Mouse (Mus musculus) forebrain, postnatal 0 days (tissue): ENCODE measurements around the gene Sept1. TPM values are rescaled to one million over a fixed set of nuclear protein-coding genes. Genes with fewer than 3 reads are reported as not detected.

ENCODE experiments used
- ATAC-seq: fragments of 200-750 bp; cut with Nextera tagmentation; 2 replicates; pipeline ENCODE4 v1.8.0; 2017; ENCODE audit warnings: mild to moderate bottlenecking, moderate library complexity
- DNase-seq: peaks from one replicate; pipeline ENCODE4 v3.0.0-alpha.2; 2015
- H3K27ac ChIP-seq: fragments of 300-500 bp; sonication (generic); 2 replicates; pipeline ENCODE4 v1.5.1; 2014; ENCODE audit warnings: low read depth, mild to moderate bottlenecking, antibody characterized with exemption, low read length, moderate library complexity, mixed read lengths
- H3K27me3 ChIP-seq: fragments of 300-500 bp; sonication (generic); 2 replicates; pipeline ENCODE4 v1.6.1; 2014; ENCODE audit warnings: mild to moderate bottlenecking, low read length, mixed read lengths; ENCODE audit not compliant: insufficient read depth
- H3K36me3 ChIP-seq: fragments of 300-500 bp; sonication (generic); 2 replicates; pipeline ENCODE4 v1.6.1; 2014; ENCODE audit warnings: mild to moderate bottlenecking, moderate library complexity; ENCODE audit not compliant: insufficient read depth
- H3K4me1 ChIP-seq: fragments of 300-500 bp; sonication (generic); 2 replicates; pipeline ENCODE4 v1.6.1; 2014; ENCODE audit warnings: antibody characterized with exemption; ENCODE audit not compliant: insufficient read depth
- H3K4me2 ChIP-seq: fragments of 300-500 bp; sonication (generic); 2 replicates; pipeline ENCODE4 v1.6.1; 2014; ENCODE audit warnings: low read depth, mild to moderate bottlenecking, moderate library complexity
- H3K4me3 ChIP-seq: fragments of 300-500 bp; sonication (generic); 2 replicates; pipeline ENCODE4 v1.5.1; 2014; ENCODE audit warnings: low read depth, low read length, mixed read lengths
- H3K9ac ChIP-seq: fragments of 300-500 bp; sonication (generic); 2 replicates; pipeline ENCODE4 v1.6.1; 2014; ENCODE audit warnings: mild to moderate bottlenecking
- H3K9me3 ChIP-seq: fragments of 300-500 bp; sonication (generic); 2 replicates; pipeline ENCODE4 v1.6.1; 2016; ENCODE audit warnings: low read length
- CTCF ChIP-seq: sonication (generic); IDR thresholded peaks from 2 replicates; pipeline ENCODE4 v1.5.1; 2016; ENCODE audit warnings: antibody characterized with exemption, control low read depth, low read depth
- WGBS: fragments of 180-500 bp; shearing (Covaris S2); extraction: QIAGEN DNeasy Blood & Tissue Kit; methylation state at CpG from one replicate; pipeline ENCODE4 v1.1.7; 2014; 5-methylcytosine and 5-hydroxymethylcytosine counted together
- polyA plus RNA-seq: library from polyadenylated mRNA; unstranded; fragments of >200 nt; fragmentation: Nextera tagmentation; extraction: Ambion mirVana; gene quantifications from 2 replicates; pipeline ENCODE4 v1.2.1, GENCODE M21; 2015
- total RNA-seq: library from RNA; depleted of rRNA; stranded (reverse); fragments of >200 nt; gene quantifications from 2 replicates; pipeline ENCODE4 v1.2.3, GENCODE M21; 2014

The Sept1 gene
- total and polyA plus RNA-seq, 2 experiments from 2014 or later = 6.7 to 8.0 TPM

DNA sequence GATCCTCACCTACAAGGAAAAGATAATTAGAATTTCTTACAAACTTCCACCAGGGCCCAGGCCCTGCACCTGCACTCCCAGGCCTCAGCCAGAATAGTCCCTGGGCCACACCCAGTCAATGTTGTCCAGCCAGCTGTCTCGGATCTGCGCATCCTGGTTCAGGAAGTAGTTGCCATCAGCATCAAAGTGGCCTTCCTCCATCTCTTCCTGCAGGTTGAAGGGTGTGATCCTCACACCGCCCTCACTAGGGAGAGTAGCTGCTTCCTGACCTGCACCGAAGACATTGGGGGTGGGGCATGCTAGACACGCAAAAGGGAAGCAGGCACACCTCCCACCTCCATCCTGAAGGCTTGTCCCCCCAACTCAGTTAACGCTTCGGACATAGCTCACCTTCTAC is 38.3 kb downstream of the Sept1 start:
- Histone ChIP-seq H3K4me3 (peak overlapping the region; percentile 56), H3K4me1 (peaks cover 7% of the 10 kb centered on the region), H3K4me2 (peak overlapping the region; percentile 76), H3K9me3 (no peaks in the 10 kb centered on the region), H3K27me3 (no peaks in the 10 kb centered on the region), H3K9ac (peak overlapping the region; percentile 67), H3K27ac (no peak overlapping the region), H3K36me3 (peaks cover 58% of the 10 kb centered on the region)
- ATAC-seq (no peak), DNase-seq (no peak)
- 83% methylated on average over 7 of the region's 7 CpGs for WGBS
- no peak for TF ChIP-seq CTCF

DNA sequence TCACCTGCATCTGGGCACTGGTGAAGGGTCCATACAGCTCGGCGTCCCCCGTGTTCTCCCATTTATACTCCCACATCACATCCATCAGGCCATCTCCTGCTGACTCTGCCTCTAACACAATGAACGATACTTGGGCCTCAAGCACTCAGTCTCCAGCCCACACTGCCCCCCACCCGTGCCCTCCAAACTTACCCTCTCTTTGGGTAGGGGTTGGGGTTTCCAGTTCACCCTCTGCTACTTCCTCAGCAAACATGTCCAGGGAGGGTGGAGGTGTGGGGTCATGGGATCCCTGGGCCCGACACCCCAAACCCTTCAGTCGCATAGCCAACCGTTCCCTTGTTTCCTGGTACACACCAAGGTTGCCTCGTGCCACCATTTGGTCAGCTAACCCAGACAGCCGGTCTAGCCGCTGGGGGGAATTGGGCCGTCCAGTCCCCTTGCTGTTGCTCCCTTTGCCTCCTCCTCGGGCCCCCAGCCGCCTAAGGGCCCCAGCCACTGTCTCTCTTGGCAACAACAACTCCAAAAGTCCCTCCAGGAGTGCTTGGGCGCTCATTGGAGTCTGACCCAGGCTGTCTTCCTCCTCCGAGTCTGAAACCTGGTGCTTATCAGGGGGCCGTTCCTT is 38.8 kb downstream of the Sept1 start:
- Histone ChIP-seq H3K9ac (peak overlapping the region; percentile 67; the same call in 1 of the 2 replicates), H3K4me1 (peaks cover 7% of the 10 kb centered on the region), H3K36me3 (peaks cover 53% of the 10 kb centered on the region), H3K9me3 (no peaks in the 10 kb centered on the region), H3K27ac (no peak overlapping the region), H3K4me3 (no peak overlapping the region), H3K4me2 (peak overlapping the region; percentile 76; the same call in 1 of the 2 replicates), H3K27me3 (no peaks in the 10 kb centered on the region)
- no peak for TF ChIP-seq CTCF
- 92% methylated on average over 17 of the region's 17 CpGs for whole genome bisulfite sequencing
- ATAC-seq = no peak
- DNase-seq = no peak

DNA sequence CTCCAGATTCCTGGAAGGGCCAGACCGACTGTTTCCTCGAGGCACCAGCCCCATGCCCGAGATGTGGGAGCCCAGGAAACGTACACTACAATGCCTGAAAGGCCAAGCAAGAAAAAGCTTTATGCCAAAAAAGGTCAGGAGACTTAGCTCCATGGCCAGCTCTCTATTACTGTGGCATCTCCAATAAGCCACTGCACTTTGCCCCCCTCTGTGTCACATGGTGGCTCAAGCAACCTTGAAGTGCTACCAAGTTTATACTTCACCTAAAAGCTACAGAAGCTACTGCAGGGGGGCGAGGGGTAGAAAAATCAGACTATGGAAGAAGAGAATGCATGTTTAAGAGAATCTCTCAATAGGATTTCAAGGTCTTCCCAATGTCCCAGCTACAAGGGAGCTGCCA is 39.9 kb downstream of the Sept1 start:
- WGBS = 93% methylated on average over 5 of the region's 5 CpGs
- no peaks in the 10 kb centered on the region for H3K27me3 ChIP-seq
- H3K4me1 ChIP-seq = peaks cover 7% of the 10 kb centered on the region
- TF ChIP-seq CTCF = no peak
- no peak for DNase-seq
- no peak overlapping the region for H3K27ac ChIP-seq
- H3K4me2 ChIP-seq = no peak overlapping the region
- no peak overlapping the region for H3K9ac ChIP-seq
- H3K9me3 ChIP-seq = no peaks in the 10 kb centered on the region
- no peak for ATAC-seq
- H3K4me3 ChIP-seq = no peak overlapping the region
- peaks cover 42% of the 10 kb centered on the region for H3K36me3 ChIP-seq

GRCm38 (mm10) chr7:127190672-127191071 is 42.3 kb downstream of the Sept1 start:
- WGBS = 86% methylated on average over 6 of the region's 6 CpGs
- H3K4me3 ChIP-seq = no peak overlapping the region
- DNase-seq (no peak), ATAC-seq (no peak)
- peaks cover 7% of the 10 kb centered on the region for H3K4me1 ChIP-seq
- H3K36me3 ChIP-seq = peaks cover 37% of the 10 kb centered on the region
- H3K9ac ChIP-seq = no peak overlapping the region
- H3K27me3 ChIP-seq = no peaks in the 10 kb centered on the region
- no peak overlapping the region for H3K27ac ChIP-seq
- H3K9me3 ChIP-seq = no peaks in the 10 kb centered on the region
- no peak for TF ChIP-seq CTCF
- no peak overlapping the region for H3K4me2 ChIP-seq

DNA sequence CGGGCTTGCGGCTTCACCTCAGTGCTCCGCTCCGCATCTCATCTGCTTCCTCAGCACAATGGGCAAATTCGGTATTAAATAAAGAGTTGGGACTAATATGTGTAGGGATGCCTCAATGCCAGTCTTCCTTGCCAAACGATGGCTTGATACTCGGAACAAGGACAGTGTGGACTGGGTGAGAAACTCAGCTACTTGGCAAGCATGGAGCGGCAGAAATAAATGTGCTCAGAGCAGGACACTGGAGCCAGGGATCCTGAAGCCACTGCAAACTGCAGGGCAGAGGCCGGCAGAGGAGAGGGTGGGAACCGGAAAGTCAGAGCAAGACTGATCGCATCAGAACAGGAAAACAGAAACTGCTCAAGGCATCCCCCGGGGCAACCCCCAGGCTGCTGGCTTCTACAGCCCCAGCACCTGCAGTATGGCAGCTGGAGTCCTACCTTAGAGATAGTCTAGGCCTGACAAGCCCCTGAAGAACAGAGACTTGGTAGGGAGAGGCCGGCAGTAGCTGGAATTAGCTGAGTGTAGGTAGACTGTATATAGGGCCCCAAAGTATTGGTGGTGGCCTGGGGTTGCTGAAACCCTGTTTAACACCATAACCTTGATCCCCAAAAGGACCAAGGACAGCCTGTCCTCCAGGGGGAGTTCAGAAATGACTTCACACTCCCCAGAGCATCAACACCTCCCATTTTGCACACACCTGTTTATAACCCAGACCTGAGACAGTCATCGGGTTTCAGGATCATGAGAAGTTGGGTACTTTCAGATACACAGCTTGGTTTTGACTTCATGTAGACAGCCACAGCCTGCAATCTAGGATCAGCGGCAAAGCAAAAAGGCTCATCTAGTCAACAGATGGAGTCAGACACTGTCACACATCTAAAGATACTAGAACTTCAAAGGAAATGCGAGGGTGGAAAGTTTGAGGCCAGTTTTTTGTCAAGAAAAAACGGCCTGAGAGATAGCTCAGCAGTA is 44.3 kb downstream of the Sept1 start:
- H3K9ac ChIP-seq = no peak overlapping the region
- no peaks in the 10 kb centered on the region for H3K9me3 ChIP-seq
- no peaks in the 10 kb centered on the region for H3K4me1 ChIP-seq
- no peak for DNase-seq
- no peak overlapping the region for H3K4me3 ChIP-seq
- ATAC-seq = no peak
- H3K27me3 ChIP-seq = no peaks in the 10 kb centered on the region
- TF ChIP-seq CTCF = no peak
- 87% methylated on average over 17 of the region's 17 CpGs for WGBS
- H3K4me2 ChIP-seq = no peak overlapping the region
- peaks cover 26% of the 10 kb centered on the region for H3K36me3 ChIP-seq
- H3K27ac ChIP-seq = no peak overlapping the region

GRCm38 (mm10) chr7:127187351-127187750 is 45.6 kb downstream of the Sept1 start:
- ATAC-seq = no peak
- Histone ChIP-seq H3K4me1 (no peaks in the 10 kb centered on the region), H3K4me2 (no peak overlapping the region), H3K9ac (no peak overlapping the region), H3K27ac (no peak overlapping the region), H3K4me3 (no peak overlapping the region), H3K36me3 (peaks cover 13% of the 10 kb centered on the region), H3K27me3 (no peaks in the 10 kb centered on the region), H3K9me3 (no peaks in the 10 kb centered on the region)
- 73% methylated on average over 9 of the region's 10 CpGs for WGBS
- no peak for TF ChIP-seq CTCF
- no peak for DNase-seq

DNA sequence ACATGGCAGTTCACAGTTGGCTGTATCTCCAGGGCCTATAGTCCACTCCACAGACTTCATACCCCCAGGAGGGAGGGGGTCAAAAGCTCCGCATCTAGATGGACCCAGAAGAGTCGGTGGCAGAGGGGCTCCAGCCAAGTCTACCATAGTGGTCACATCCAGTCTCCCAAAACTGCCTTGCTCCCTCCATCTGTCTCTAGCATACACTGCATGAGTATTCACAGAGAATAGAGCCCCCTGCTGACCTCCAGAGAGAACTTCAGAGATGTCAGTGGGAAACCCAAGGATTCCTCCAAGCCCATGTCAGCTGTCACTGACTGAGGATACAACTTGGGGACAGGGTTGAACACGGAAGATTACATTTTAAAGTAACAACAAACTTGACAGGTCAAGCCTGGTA is 47.3 kb downstream of the Sept1 start:
- DNase-seq (no peak), ATAC-seq (peak; percentile 42; the same call in 1 of the 2 replicates)
- TF ChIP-seq CTCF = peak; percentile 61
- H3K36me3 ChIP-seq = no peaks in the 10 kb centered on the region
- H3K9me3 ChIP-seq = no peaks in the 10 kb centered on the region
- WGBS = 81% methylated on average over 3 of the region's 3 CpGs
- H3K9ac ChIP-seq = no peak overlapping the region
- H3K4me1 ChIP-seq = no peaks in the 10 kb centered on the region
- H3K4me3 ChIP-seq = no peak overlapping the region
- H3K27ac ChIP-seq = no peak overlapping the region
- H3K27me3 ChIP-seq = no peaks in the 10 kb centered on the region
- H3K4me2 ChIP-seq = no peak overlapping the region
